Mouse (Mus musculus): ENCODE results near the gene Mcee.

Gene Mcee

DNA sequence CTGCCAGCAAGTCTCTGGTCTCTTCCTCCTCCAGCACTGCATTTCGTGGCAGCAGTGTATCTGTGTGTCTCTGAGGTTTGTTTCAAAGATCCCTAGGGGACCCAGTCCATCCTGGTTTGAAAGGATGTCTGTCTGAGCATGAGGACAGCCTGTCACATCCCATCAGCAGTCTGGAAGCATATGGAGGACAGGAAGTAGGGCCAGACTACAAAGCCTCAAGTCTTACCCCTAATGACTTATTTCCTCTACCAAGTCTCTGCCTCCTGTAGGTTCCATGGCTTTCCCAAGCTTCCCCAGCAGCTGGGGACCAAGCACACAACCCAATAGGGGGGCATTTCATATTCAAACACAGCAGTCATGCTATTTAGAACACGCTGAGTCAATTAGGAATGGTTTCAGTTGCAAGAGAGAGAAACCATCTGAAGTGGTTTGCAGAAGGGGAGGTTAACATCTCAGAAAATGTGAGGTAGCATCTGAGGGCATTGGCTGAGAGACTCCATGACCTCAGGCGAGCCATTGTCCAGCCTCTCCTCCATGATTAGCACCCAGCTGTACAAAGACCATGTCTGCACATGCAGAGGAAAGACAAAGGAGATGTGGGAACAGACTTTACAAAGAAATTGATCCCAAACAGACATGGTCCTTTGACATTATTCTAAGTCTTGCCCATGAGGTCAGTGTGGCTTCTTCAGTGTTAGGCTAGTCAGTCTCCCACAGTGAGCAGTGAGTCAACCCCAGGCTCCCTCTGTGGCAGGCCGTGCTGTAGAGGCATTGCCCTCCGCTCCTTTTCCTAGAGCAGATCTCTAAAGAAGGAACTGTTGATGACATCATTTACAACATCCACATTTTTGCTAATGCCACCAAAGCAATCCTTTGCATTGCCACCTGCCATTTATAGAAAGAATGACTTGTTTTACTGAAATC, 47.5 kb downstream of the Mcee start:
- no peak for DNase-seq

DNA sequence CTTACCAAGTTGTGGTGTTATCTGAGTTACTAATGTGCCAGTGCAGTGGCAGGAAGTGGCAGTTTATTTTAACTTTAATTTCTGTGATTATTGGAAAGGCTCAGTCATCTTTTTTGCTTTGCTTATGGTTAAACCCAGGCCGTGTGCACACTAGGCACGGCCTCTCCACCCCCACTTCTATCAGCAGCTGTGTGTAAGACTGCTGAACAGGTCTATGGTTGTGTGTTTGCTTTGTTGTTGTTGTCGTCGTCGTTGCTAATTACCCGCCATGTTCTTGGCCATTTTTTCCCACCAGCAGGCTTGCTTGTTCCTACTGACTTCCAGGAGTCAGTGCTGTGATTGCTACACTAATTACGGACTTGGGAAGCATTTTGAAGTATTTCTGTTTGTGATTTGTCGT, 48.1 kb downstream of the Mcee start:
- no peak for DNase-seq

DNA sequence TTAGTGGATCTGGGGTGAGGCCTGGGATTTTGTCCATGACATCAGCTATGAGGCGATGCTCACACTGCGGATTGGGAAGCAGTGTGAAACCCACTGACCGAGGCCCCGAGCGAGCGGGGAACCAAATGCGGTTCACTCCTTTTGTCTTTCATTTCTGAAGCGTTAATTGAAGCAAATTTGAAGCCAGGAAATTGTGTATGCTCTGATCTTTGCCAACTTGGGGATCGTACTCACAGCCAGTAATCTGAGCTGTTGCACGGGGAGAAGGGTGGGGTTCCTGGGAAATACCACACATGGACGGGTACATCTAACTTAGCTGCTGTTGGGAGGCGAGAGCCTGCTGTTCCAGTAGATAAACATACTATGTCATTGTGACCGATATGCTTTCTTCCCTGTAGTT, 58.2 kb downstream of the Mcee start:
- DNase-seq, result no peak

DNA sequence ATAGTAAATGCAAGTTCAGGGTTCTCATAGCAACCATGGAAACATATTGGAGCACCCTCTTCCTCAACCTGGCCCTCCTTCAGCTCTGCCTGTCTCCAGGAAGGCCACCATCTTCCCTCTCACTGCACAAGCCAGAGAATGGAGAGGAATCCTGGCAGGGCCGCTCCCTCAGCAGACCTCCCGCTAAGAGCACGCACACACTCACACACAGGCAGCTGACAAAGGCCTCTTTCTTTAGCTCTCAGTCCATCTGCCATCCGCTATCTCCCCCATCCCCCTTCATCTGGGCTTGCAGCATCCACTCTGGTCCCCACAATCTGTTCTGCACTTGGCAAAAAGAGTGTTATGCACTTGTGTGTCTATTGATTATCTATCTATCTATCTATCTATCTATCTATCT, 59.0 kb downstream of the Mcee start:
- no peak for DNase-seq

DNA sequence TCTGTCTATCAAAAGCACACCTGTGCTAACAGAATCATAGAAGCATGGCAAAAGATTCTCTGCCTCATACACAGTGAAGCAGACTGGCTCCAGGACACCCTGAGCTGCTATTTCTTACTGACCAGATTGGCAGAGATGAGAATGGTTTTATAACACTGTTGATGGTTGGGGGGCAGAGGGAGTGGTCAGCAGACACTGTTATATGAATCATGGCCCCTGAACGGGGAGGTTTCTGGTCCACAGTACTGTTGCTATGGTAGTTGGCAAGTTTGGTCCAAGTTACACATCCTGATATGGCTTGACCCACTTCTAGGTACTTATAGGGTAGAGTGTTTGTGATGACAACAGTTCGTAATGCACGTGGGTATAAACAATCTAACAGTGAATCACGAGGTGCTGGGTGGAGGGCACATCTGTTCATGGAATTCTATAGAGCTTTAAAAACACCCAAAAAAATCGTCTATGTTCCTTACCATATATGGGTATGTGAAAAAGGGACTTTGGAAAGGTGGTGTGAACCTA, 59.5 kb downstream of the Mcee start:
- DNase-seq, result no peak

DNA sequence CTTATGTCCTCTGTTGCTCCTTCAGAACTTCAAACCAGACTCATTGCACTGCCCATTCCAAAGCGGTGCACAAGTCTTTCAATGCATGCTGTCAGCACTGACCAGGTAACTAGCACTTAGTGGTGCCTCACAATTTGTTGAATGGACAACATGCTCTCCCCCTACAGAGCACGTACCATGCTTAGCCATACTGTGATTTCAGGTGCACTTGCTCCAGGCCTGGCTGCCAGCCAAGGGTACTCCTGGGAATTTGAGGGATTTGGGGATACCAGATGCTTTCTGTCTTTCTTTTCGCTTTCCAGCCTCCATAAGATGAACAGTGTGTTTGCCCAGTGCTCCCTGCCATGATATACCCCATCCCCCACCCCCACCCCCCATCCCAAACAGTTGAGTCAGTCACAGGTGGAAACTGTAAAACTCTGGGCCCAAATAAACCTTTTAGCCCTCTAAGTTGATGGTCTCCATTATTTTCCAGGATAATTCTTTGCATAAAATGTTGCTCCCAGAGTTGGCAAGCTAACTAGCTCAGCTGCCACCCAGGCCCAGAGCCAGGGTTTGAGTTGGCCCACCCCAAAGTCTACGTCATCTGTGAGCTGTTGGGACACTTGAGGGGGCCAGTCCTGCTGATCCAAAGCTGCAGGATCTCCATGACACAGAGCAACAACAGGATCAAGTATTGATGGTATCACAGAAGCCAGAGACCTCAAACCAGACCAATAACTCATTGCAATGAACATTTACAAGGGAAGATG, 60.2 kb downstream of the Mcee start:
- no peak for DNase-seq

DNA sequence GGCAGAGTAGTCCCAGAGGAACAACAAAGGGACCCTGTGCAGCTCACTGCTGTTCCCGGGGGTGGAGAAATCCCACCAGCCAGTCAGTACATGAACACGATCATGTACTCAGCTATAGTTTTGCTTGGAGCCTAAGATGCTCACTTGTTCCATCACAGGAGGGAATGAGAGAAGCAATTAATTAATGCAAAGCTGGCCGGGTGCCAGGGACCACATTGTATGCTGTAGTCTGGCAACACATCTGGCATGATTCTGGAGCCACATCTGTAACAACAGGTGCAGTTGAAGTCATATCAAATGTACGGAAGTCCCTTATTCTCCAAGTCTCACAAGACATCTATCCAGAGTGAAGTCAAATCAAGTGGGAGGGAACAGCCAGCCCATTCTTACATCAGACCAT, 63.8 kb downstream of the Mcee start:
- DNase-seq, result no peak

DNA sequence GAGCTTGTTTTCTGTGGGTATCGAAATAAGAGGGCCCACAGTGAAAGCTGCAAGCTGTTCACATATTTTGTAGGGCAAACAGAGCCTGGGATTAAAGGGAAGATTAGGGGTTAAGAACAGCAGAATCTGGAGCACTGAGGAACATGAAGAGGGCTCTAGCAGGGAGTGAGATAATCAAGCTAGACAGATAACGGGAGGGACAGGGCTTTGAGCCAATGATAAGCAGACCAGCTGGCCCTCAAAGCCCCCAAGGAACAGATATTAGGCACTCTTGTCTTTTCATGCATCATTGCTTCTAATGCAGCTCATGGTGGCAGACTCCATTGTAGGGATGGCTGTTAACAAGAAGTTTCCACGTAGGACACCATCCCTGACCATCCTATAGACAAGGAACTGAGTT, 64.3 kb downstream of the Mcee start:
- DNase-seq, result no peak

DNA sequence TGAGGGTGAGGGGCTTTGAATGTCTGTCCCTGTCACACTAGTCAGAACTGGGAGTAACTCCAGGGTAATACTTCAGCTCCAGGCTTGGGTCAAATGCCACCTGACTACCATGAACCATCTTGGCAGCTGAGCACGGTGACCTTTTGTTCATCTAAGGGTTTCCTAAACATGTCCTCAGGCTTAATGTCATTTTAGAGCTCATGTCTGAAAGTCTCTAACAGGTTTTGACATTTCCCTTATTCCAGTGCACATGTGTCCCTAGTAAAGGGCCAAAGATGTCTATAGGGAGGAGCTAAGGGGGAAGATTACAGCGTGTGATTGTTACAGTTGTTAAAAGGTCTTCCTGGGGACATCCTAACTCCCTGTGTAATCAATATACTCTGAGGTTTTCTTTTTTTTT, 65.4 kb downstream of the Mcee start:
- no peak for DNase-seq
